Mouse (Mus musculus) megakaryocyte, embryonic 14.5 days (primary cell): ENCODE results near the gene Prkar2a. TPM values are rescaled to one million over a fixed set of nuclear protein-coding genes. Genes with fewer than 3 reads are reported as not detected.

Experiments used
- H3K27me3 ChIP-seq: replicated peaks from 2 replicates; pipeline ENCODE3; 2012; ENCODE audit warnings: inconsistent platforms
- H3K36me3 ChIP-seq: replicated peaks from 2 replicates; pipeline ENCODE3; 2012; ENCODE audit warnings: low read length, inconsistent platforms, mixed read lengths
- H3K4me1 ChIP-seq: 2 replicates; pipeline ENCODE4 v1.6.1; 2012; ENCODE audit warnings: inconsistent platforms
- H3K4me3 ChIP-seq: replicated peaks from 2 replicates; pipeline ENCODE3; 2012; ENCODE audit warnings: moderate library complexity, mild to moderate bottlenecking, inconsistent platforms
- H3K9me3 ChIP-seq: 2 replicates; pipeline ENCODE4 v1.6.1; 2012; ENCODE audit warnings: inconsistent platforms
- FLI1 ChIP-seq: IDR thresholded peaks from 2 replicates; pipeline ENCODE4 v1.6.1; 2012; ENCODE audit warnings: low read length, inconsistent platforms, mixed read lengths
- GATA1 ChIP-seq: IDR thresholded peaks from 3 replicates; pipeline ENCODE4 v1.6.1; 2012; ENCODE audit warnings: mixed read lengths, low read length, inconsistent platforms, borderline replicate concordance
- polyA plus RNA-seq: library from polyadenylated mRNA; stranded (reverse); fragments of >175 nt; gene quantifications from 2 replicates; pipeline ENCODE4 v1.2.3, GENCODE M21; 2012; ENCODE audit warnings: low replicate concordance; ENCODE audit not compliant: insufficient read depth

Gene Prkar2a
- polyA plus RNA-seq, 1 experiment = 2.8 TPM

DNA sequence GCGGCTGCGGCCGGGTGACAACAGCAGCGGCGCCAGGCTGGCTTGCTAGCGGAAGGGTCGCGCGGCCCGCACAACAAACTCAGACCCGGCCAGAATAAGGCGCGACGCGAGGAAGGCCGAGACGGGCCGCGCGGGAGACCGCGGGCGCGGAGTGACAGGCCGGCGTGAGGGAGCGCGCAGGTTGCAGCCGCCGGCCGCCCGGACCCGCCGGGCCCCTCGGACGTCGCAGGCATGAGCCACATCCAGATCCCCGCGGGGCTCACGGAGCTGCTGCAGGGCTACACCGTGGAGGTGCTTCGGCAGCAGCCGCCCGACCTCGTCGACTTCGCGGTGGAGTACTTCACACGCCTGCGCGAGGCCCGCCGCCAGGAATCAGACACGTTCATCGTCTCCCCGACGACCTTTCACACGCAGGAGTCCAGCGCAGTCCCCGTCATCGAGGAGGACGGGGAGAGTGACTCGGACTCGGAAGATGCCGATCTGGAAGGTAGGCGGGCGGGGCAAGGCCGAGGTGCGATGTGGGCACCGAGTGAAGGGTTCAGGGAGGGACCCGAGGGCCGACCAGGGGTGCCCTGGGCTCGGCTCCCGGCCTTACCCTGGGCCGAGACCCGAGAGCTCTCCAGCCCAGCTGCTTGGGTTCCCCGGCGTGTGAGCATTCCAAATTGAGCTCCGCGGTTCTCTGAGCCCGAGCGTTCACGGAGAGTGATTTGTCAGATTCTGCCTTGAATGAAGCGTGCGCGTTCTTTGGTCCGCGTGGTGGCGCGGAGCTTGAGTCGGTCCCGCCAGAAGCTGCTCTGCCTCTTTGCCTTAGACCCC lies 3.3 kb downstream of the Prkar2a start:
- Histone ChIP-seq H3K4me3 (peak overlapping the region; percentile 94), H3K36me3 (no peaks in the 10 kb centered on the region), H3K27me3 (peaks cover 25% of the 10 kb centered on the region), H3K9me3 (no peaks in the 10 kb centered on the region), H3K4me1 (peaks cover 61% of the 10 kb centered on the region)
- TF ChIP-seq GATA1 = no peak
- TF ChIP-seq FLI1 = no peak

DNA sequence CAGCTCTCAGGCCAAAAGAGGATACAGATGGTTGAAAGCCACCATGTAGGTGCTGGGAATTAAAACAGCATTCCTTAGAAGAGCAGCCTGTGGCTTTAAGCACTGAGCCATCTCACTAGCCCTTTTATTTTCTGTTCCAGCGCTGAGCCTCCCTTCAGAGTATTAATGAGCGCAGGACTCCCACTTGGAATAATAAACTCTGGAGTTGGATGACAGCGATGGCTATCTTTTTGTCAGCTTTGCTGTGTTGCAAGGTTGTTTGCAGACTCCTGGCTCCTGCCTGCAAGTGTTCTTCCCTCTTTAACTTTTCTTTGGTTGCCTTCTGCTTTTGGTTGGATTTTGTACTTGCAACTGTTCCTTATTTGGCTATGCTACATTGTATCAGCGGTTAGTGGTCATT lies 4.8 kb downstream of the Prkar2a start:
- Histone ChIP-seq H3K4me1 (peaks cover 54% of the 10 kb centered on the region), H3K9me3 (no peaks in the 10 kb centered on the region), H3K27me3 (peaks cover 25% of the 10 kb centered on the region), H3K36me3 (peaks cover 5% of the 10 kb centered on the region), H3K4me3 (no peak overlapping the region)
- TF ChIP-seq GATA1 (no peak), FLI1 (no peak)

DNA sequence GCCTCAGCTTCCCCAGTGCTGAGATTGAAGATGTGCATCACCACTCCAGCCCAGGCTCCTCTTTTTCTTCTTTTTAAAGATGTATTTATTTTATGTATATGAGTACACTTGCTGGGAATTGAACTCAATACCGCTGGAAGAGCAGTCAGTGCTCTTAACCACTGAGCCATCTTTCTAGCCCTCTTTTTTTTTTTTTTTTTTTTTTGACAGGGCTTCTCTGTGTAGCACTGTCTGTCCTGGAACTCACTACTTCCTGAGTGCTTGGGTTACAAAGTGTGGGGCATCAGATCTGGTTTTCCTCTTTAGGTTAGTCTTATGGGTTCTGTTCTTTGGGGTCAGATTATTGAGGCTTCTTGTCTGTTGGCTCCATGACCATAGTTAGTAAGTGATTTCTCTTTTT lies 5.4 kb downstream of the Prkar2a start:
- TF ChIP-seq FLI1 (no peak), GATA1 (no peak)
- Histone ChIP-seq H3K4me3 (no peak overlapping the region), H3K4me1 (peaks cover 48% of the 10 kb centered on the region), H3K27me3 (peaks cover 25% of the 10 kb centered on the region), H3K9me3 (no peaks in the 10 kb centered on the region), H3K36me3 (peaks cover 5% of the 10 kb centered on the region)

DNA sequence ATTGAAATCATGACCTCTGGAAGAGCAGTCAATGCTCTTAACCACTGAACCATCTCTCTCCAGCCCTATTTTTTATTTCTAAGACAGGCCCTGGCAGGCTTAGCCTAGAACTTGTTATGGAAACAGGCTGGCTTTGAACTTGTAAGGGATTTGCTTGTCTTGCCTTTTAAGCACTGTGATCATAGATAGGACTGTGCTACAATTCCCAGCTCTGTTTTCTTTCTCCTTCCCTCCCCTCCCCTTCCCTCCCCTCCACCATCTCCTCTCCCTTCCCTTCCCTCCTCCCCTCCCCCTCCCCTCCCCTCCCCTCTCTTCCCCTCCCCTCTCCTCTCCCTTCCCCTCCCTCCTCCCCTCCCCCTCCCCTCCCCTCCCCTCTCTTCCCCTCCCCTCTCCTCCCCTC lies 13.4 kb downstream of the Prkar2a start:
- TF ChIP-seq FLI1 = no peak
- no peak for TF ChIP-seq GATA1
- no peaks in the 10 kb centered on the region for H3K27me3 ChIP-seq
- H3K36me3 ChIP-seq = peaks cover 5% of the 10 kb centered on the region
- H3K4me3 ChIP-seq = no peak overlapping the region
- no peaks in the 10 kb centered on the region for H3K9me3 ChIP-seq
- H3K4me1 ChIP-seq = peaks cover 25% of the 10 kb centered on the region

DNA sequence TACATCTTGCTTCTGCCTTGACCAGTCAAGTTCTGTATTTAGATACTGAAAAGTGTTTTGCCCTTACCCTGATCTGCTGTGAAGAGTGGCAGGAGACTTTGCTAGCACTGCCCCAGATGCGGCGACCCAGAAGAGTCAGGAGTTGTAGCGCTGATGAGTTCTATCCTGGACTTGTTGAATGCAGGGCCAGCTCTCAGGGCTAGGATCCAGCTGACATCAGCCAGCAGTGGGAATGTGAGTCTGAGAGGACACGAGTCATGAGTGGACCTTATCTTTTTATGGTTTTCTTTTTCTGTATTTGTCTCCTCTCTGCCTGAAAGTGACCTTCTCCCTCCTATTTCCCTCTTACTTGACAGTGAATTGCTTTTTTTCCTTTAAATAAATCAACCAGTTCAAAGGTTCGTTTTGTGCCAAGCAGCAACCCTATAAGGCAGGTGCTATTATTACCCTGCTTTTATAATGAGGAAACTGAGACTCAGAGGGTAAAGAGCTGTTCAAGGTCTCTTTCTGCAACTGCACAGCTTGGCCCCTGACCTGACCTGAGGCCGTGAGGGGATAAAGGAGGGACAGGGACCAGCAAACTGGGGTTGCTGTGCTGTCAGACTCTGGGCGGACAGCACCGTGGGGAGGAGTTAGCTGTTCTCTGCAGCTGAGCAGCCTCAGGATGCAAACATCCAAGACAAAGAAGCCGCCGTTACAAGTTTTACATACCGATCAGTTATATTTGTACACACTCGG lies 14.4 kb downstream of the Prkar2a start:
- TF ChIP-seq FLI1 (no peak), GATA1 (no peak)
- peaks cover 25% of the 10 kb centered on the region for H3K4me1 ChIP-seq
- H3K4me3 ChIP-seq = no peak overlapping the region
- H3K27me3 ChIP-seq = no peaks in the 10 kb centered on the region
- peaks cover 5% of the 10 kb centered on the region for H3K36me3 ChIP-seq
- peaks cover 5% of the 10 kb centered on the region; the same call in 1 of the 2 replicates for H3K9me3 ChIP-seq

DNA sequence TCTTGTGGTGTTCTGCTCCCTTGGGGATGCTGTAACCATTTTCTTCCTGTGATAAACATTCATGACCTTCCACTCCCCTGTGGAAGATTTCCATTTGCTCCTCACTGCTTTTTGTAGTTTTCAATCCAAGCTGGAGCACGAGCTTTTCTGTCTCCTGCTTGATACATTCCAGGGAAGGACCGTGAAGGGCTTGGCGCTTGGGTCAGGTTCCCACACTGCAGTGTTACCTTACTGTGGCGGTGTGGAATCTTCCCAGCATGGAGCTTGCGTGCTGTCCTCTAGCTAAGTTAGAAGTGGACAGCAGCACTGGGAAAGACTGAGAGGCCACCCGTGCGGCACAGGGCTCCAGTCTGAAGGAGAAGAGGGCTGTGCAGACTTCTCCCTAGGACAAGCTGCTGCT lies 15.5 kb downstream of the Prkar2a start:
- TF ChIP-seq GATA1 = no peak
- no peak for TF ChIP-seq FLI1
- Histone ChIP-seq H3K4me1 (peaks cover 25% of the 10 kb centered on the region), H3K36me3 (peaks cover 5% of the 10 kb centered on the region), H3K27me3 (no peaks in the 10 kb centered on the region), H3K4me3 (no peak overlapping the region), H3K9me3 (peaks cover 5% of the 10 kb centered on the region; the same call in 1 of the 2 replicates)

DNA sequence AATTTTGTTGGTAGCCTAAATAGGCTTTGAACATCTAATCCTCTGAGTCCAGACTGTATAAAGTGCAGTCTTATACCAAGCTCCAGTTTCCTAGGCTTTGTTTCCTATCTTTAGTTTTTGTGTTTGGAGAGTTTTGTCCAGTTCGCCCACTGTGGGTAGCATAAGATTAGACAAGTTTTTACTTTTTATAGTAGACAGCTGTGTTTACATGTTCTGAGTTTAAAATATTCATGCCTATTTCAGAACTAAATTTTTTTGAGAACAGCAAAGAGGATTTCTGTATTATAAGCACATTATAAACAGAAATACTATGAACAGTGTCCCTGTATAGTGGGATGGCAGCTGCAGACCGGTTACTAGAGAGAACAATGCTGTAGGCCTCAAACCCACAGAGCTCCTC lies 18.1 kb downstream of the Prkar2a start:
- Histone ChIP-seq H3K9me3 (peaks cover 5% of the 10 kb centered on the region; the same call in 1 of the 2 replicates), H3K27me3 (no peaks in the 10 kb centered on the region), H3K36me3 (peaks cover 5% of the 10 kb centered on the region), H3K4me1 (peaks cover 22% of the 10 kb centered on the region), H3K4me3 (no peak overlapping the region)
- TF ChIP-seq GATA1 = no peak
- TF ChIP-seq FLI1 = no peak

DNA sequence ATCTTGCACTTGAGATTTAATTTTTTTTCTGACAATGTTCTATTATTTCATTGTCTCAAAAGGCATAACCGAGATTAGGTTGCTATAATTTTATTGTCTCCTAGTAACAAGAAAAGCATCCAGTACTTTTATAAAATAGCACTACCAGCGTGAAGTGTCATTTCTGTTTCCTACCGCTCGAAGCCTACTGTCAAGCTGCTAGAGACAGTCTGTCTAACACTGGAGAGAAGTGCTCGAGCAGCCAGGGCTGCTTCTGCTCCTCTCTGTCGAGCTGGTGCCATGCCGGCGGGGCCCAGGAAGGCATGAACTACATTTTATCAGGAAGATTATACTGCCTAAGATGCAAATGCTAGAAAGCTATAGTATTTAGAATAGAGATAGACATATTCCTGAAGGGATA lies 19.7 kb downstream of the Prkar2a start:
- Histone ChIP-seq H3K27me3 (no peaks in the 10 kb centered on the region), H3K9me3 (peaks cover 5% of the 10 kb centered on the region; the same call in 1 of the 2 replicates), H3K36me3 (peaks cover 5% of the 10 kb centered on the region), H3K4me1 (peaks cover 8% of the 10 kb centered on the region), H3K4me3 (no peak overlapping the region)
- no peak for TF ChIP-seq GATA1
- no peak for TF ChIP-seq FLI1

DNA sequence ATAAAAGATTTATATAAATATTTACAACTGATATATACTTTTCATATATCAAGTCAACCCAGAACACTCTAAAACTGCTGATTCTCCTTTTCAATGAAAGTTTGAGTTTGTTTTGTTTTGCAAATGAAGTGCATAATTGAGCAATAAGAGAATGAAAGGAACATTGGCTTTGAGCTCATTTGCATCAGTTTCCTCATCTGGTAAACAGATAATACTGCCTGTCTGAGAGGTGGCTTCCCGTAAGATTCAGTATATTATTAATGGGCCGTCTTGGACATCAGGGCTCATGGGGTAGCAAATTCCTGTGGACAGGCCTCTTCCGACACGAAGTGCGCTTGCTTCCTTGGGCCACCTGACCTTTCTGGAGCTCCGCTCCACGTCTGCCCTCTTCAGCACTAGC lies 21.7 kb downstream of the Prkar2a start:
- no peak overlapping the region for H3K4me3 ChIP-seq
- TF ChIP-seq FLI1 (no peak), GATA1 (no peak)
- peaks cover 5% of the 10 kb centered on the region for H3K36me3 ChIP-seq
- H3K9me3 ChIP-seq = peaks cover 5% of the 10 kb centered on the region; the same call in 1 of the 2 replicates
- H3K4me1 ChIP-seq = no peaks in the 10 kb centered on the region; the same call in 1 of the 2 replicates
- H3K27me3 ChIP-seq = no peaks in the 10 kb centered on the region

DNA sequence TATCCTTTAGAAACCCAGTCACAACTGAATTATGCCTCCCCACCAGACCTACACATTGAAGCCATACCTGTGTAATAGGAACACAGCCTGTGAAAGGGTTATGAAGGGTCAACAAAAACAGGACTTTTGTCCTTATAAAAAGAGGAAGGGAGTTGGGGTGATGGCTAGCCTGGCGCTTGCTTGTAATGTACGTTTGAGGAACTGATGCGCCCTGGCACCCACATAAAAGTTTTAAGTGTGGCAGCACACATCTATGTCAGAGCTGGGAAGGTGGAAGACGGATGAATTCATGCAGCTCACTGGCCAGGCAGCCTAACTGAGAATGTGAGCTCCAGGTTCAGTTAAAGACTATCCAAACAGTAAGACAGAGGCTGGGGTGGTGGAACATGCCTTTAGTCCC lies 27.1 kb downstream of the Prkar2a start:
- no peak overlapping the region for H3K4me3 ChIP-seq
- no peaks in the 10 kb centered on the region for H3K9me3 ChIP-seq
- TF ChIP-seq GATA1 = no peak
- no peak for TF ChIP-seq FLI1
- no peaks in the 10 kb centered on the region for H3K27me3 ChIP-seq
- no peaks in the 10 kb centered on the region for H3K4me1 ChIP-seq
- H3K36me3 ChIP-seq = peaks cover 29% of the 10 kb centered on the region

DNA sequence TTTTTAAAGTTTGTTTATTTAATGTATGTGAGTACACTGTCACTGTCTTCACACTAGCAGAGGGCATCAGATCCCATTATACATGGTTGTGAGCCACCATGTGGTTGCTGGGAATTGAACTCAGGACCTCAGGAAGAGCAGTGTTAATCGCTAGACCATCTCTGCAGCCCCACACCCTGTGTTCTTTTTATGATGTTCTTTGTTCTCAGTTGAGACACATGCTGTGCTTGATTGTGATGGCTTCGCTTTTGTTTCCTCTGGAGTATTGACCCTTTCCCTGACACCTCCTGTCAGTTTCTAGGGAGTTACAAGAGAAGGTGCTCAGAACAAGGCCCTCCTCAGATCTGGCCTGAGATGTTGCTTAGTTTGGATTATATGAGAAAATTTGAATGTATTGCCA lies 34.6 kb downstream of the Prkar2a start:
- H3K4me3 ChIP-seq = no peak overlapping the region
- peaks cover 31% of the 10 kb centered on the region for H3K36me3 ChIP-seq
- TF ChIP-seq GATA1 = no peak
- no peak for TF ChIP-seq FLI1
- H3K27me3 ChIP-seq = no peaks in the 10 kb centered on the region
- peaks cover 6% of the 10 kb centered on the region; the same call in 1 of the 2 replicates for H3K4me1 ChIP-seq
- H3K9me3 ChIP-seq = no peaks in the 10 kb centered on the region
